Mouse (Mus musculus) inflammation-experienced regulatory T-cells, adult 6 months (primary cell): ENCODE results near the gene Slc41a3. TPM values are rescaled to one million over a fixed set of nuclear protein-coding genes. Genes with fewer than 3 reads are reported as not detected.

Experiments used
- ATAC-seq: one replicate; pipeline ENCODE4 v1.8.0; 2017
- polyA plus RNA-seq, 3 experiments: library from polyadenylated mRNA; unstranded; fragments of 100-300 nt; shearing (Covaris generic); gene quantifications; one replicate each; pipeline ENCODE4 v1.2.1; 2017

Slc41a3 gene
- 1 to 10 TPM; 2.8 to 5.6 (median 3.1) TPM for polyA plus RNA-seq

- peak; percentile 72 for ATAC-seq
These were observed at the start of gene Slc41a3 for GRCm38 (mm10) chr6:90604533-90605297. Gene Slc41a3 (plus strand): TSS chr6:90604725.

- no peak for ATAC-seq
These were observed 47.9 kb upstream of the Slc41a3 start for GRCm38 (mm10) chr6:90556534-90557058.

- no peak for ATAC-seq
These were observed 47.4 kb upstream of the Slc41a3 start for GRCm38 (mm10) chr6:90557077-90557476.

- no peak for ATAC-seq
These were observed 46.5 kb upstream of the Slc41a3 start for GRCm38 (mm10) chr6:90557829-90558693.

- ATAC-seq: no peak
These were observed 44.0 kb upstream of the Slc41a3 start for GRCm38 (mm10) chr6:90560390-90561058.

GRCm38 (mm10) chr6:90561234-90561781 is 43.2 kb upstream of the Slc41a3 start:
- ATAC-seq: no peak

- ATAC-seq: no peak
These were observed 40.3 kb upstream of the Slc41a3 start for GRCm38 (mm10) chr6:90564240-90564639.

- ATAC-seq: no peak
These were observed 38.9 kb upstream of the Slc41a3 start for GRCm38 (mm10) chr6:90565357-90566215.

- no peak for ATAC-seq
These were observed 37.0 kb upstream of the Slc41a3 start for GRCm38 (mm10) chr6:90567486-90567885.

- no peak for ATAC-seq
These were observed 36.6 kb upstream of the Slc41a3 start for GRCm38 (mm10) chr6:90567928-90568327.

- ATAC-seq: no peak
These were observed 35.8 kb upstream of the Slc41a3 start for GRCm38 (mm10) chr6:90568721-90569120.

- ATAC-seq: no peak
These were observed 34.7 kb upstream of the Slc41a3 start for GRCm38 (mm10) chr6:90569736-90570383.

GRCm38 (mm10) chr6:90570392-90570791 is 34.1 kb upstream of the Slc41a3 start:
- no peak for ATAC-seq

GRCm38 (mm10) chr6:90575261-90575715 is 29.2 kb upstream of the Slc41a3 start:
- no peak for ATAC-seq

GRCm38 (mm10) chr6:90578174-90578573 is 26.4 kb upstream of the Slc41a3 start:
- ATAC-seq: no peak

GRCm38 (mm10) chr6:90582331-90582730 is 22.2 kb upstream of the Slc41a3 start:
- ATAC-seq: no peak

- ATAC-seq: no peak
These were observed 16.4 kb upstream of the Slc41a3 start for GRCm38 (mm10) chr6:90588113-90588512.

- ATAC-seq: no peak
These were observed 13.8 kb upstream of the Slc41a3 start for GRCm38 (mm10) chr6:90590707-90591106.

- no peak for ATAC-seq
These were observed 9.6 kb upstream of the Slc41a3 start for GRCm38 (mm10) chr6:90594972-90595371.

- no peak for ATAC-seq
These were observed 7.5 kb upstream of the Slc41a3 start for GRCm38 (mm10) chr6:90597060-90597459.

GRCm38 (mm10) chr6:90597592-90597991 is 6.9 kb upstream of the Slc41a3 start:
- no peak for ATAC-seq
